Mouse (Mus musculus): ENCODE results near the gene Nlrc5. TPM values are rescaled to one million over a fixed set of nuclear protein-coding genes. Genes with fewer than 3 reads are reported as not detected.

The Nlrc5 gene
- polyA plus RNA-seq (2012; rRNA removed), result 1.9 and 2.1 TPM in 2 replicates

DNA sequence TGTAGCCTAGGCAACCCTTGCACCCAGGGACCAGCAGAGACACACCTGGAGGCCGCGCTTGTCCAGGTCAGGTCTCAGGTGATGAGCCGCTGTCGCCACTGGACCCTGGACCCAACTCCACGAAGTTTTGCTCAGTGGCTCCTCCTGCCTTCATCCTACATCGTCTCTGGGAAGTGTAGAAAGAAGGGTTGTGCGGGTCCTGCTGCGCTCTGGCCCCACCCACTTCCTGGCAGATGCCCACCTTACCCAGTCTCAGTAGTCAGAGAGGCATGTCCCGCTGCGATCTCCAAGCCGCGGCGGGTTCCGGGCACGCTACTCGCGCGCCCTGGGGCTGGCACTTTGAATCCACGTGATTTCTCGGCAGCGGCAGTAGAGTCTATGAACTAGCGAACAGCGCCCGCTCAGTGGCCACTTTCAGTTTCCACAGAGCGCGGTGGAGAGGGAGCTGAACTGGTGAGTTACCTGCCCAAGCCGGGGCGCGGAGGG is at the start of gene Nlrc5:
TSS of gene Nlrc5 (plus strand) at position 376 of the 486 bp plus-strand sequence.

GRCm38 (mm10) chr8:94386214-94387026 is 47.7 kb upstream of the Nlrc5 start, which contains the start of gene Herpud1:
TSS of gene Herpud1 (plus strand) at chr8:94386438.

GRCm38 (mm10) chr8:94532873-94533671 is 98.9 kb downstream of the Nlrc5 start, which contains the start of gene Cpne2:
TSS of gene Cpne2 (plus strand) at chr8:94532990.

Other genes with a start within 250 kb of the Nlrc5 start
- gene Nup93, start 219.8 kb upstream of the Nlrc5 start, polyA plus RNA-seq (2012; rRNA removed), result 11.1 and 11.9 TPM in 2 replicates
- gene Slc12a3, start 105.2 kb upstream of the Nlrc5 start, polyA plus RNA-seq (2012; rRNA removed), result 0.03 and 0.22 TPM in 2 replicates
- gene Herpud1, start 47.9 kb upstream of the Nlrc5 start, polyA plus RNA-seq (2012; rRNA removed), result 337 and 422 TPM in 2 replicates
- 83.8 and 97.5 TPM in 2 replicates for gene Cpne2, start 98.6 kb downstream of the Nlrc5 start, polyA plus RNA-seq (2012; rRNA removed)
- gene Rspry1, start 167.6 kb downstream of the Nlrc5 start, polyA plus RNA-seq (2012; rRNA removed), result 5.7 and 7.2 TPM in 2 replicates
- 21.2 and 24.3 TPM in 2 replicates for gene Fam192a, start 167.6 kb downstream of the Nlrc5 start, polyA plus RNA-seq (2012; rRNA removed)
- gene Arl2bp, start 232.2 kb downstream of the Nlrc5 start, polyA plus RNA-seq (2012; rRNA removed), result 84.3 and 113 TPM in 2 replicates